Mouse (Mus musculus) embryonic facial prominence, embryonic 14.5 days (tissue): ENCODE results near the gene Ywhah. TPM values are rescaled to one million over a fixed set of nuclear protein-coding genes. Genes with fewer than 3 reads are reported as not detected.
A peak's percentile ranks its signal among the peaks of the same experiment; 100 is the strongest.

Experiments
- ATAC-seq: fragments of 200-750 bp; cut with Nextera tagmentation; 2 replicates; pipeline ENCODE4 v1.8.0; 2017; ENCODE audit warnings: low read depth, moderate number of reproducible peaks, moderate TSS enrichment
- DNase-seq: peaks from one replicate; pipeline ENCODE4 v3.0.0-alpha.2; 2015; ENCODE audit warnings: low spot score
- H3K27ac ChIP-seq: fragments of 300-500 bp; sonication (generic); replicated peaks from 2 replicates; pipeline ENCODE4 v1.5.1; 2014; ENCODE audit warnings: low read depth, mild to moderate bottlenecking, low read length, moderate library complexity
- H3K27me3 ChIP-seq: fragments of 300-500 bp; sonication (generic); replicated peaks from 2 replicates; pipeline ENCODE4 v1.6.1; 2014; ENCODE audit warnings: low read length; ENCODE audit not compliant: control insufficient read depth, insufficient read depth
- H3K36me3 ChIP-seq: fragments of 300-500 bp; sonication (generic); 2 replicates; pipeline ENCODE4 v1.6.1; 2014; ENCODE audit warnings: low read length, mixed read lengths; ENCODE audit not compliant: control insufficient read depth, insufficient read depth
- H3K4me1 ChIP-seq: fragments of 300-500 bp; sonication (generic); 2 replicates; pipeline ENCODE4 v1.6.1; 2014; ENCODE audit warnings: antibody characterized with exemption, low read length; ENCODE audit not compliant: control insufficient read depth, insufficient read depth
- H3K4me2 ChIP-seq: fragments of 300-500 bp; sonication (generic); 2 replicates; pipeline ENCODE4 v1.6.1; 2014; ENCODE audit warnings: low read depth, mild to moderate bottlenecking, low read length, moderate library complexity, mixed read lengths
- H3K4me3 ChIP-seq: fragments of 300-500 bp; sonication (generic); 2 replicates; pipeline ENCODE4 v1.5.1; 2014; ENCODE audit warnings: low read depth, mild to moderate bottlenecking, low read length
- H3K9ac ChIP-seq: fragments of 300-500 bp; sonication (generic); 2 replicates; pipeline ENCODE4 v1.6.1; 2014; ENCODE audit warnings: low read depth, mild to moderate bottlenecking, low read length, moderate library complexity, mixed read lengths
- H3K9me3 ChIP-seq: fragments of 300-500 bp; sonication (generic); 2 replicates; pipeline ENCODE4 v1.6.1; 2016; ENCODE audit warnings: low read length; ENCODE audit not compliant: control insufficient read depth
- WGBS: fragments of 180-500 bp; shearing (Covaris S2); extraction: QIAGEN DNeasy Blood & Tissue Kit; methylation state at CpG from one replicate; pipeline ENCODE4 v1.1.7; 2014; 5-methylcytosine and 5-hydroxymethylcytosine counted together
- polyA plus RNA-seq: library from polyadenylated mRNA; unstranded; fragments of >200 nt; fragmentation: Nextera tagmentation; extraction: Ambion mirVana; gene quantifications from 2 replicates; pipeline ENCODE4 v1.2.1, GENCODE M21; 2014

Gene Ywhah
- 395 and 410 TPM in 2 replicates for polyA plus RNA-seq

- H3K9me3 ChIP-seq: no peaks in the 10 kb centered on the region
- H3K27me3 ChIP-seq: no peaks in the 10 kb centered on the region
- H3K4me2 ChIP-seq: peak within 1 kb of the TSS; percentile 76
- H3K27ac ChIP-seq: peak within 1 kb of the TSS; percentile 100
- ATAC-seq (peak; percentile 97), DNase-seq (peak; percentile 98)
- peak within 1 kb of the TSS; percentile 97 for H3K9ac ChIP-seq
- H3K4me3 ChIP-seq: peak within 1 kb of the TSS; percentile 90
- peaks cover 24% of the 10 kb centered on the region for H3K36me3 ChIP-seq
- under 1% methylated on average over 15 of the region's 121 CpGs for WGBS
- H3K4me1 ChIP-seq: peaks cover 17% of the 10 kb centered on the region
These were observed at the start of gene Ywhah for GRCm38 (mm10) chr5:33018561-33019425. Ywhah (plus strand) TSS chr5:33018816.

DNA sequence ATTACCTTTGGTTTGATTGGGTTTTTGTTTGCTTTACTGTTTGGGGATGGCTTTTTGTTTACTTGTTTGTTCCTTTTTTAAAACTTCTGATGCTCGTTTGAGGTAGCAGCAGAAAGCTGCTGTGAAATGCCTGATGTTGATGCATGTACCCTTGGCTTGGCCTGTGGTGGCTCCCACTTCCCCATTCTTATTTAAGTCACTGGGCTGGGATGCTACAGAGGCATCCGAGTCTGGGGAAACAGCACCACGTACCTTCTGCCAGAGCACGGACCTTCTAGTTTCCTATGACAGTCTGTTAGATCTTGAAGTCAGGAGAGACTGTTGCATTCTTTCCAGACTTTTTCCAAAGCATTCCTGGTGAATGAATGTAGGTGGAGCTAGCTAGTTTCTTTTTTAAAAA is 42.1 kb upstream of the Ywhah start:
- peaks cover 54% of the 10 kb centered on the region for H3K36me3 ChIP-seq
- WGBS: 77% methylated on average over 4 of the region's 4 CpGs

DNA sequence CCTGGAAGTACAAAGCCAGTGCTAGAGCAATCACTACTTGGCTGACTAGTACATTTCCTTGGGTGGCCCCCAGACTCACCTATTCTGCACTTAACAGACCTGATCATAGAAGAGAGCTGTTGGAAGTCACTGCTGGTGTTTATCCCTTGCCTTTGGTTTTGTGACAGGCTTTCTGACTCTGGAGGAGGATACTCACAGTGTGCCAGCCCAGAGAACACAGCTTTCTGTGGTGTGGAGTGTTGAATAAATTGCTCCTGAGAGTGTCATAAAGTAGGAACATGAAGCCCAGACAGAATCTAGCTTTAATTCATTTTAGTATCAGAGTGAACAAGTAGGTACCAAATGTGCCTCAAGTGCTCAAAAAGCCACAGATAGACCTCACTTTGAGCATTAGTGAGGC is 41.4 kb upstream of the Ywhah start:
- Histone ChIP-seq H3K36me3 (peaks cover 58% of the 10 kb centered on the region), H3K9ac (no peak overlapping the region)

More for the DNA sequence above, 42.1 kb upstream of the Ywhah start:
- DNase-seq: no peak
- H3K9me3 ChIP-seq: no peaks in the 10 kb centered on the region
- no peaks in the 10 kb centered on the region for H3K4me1 ChIP-seq
- no peak overlapping the region for H3K9ac ChIP-seq
- no peak overlapping the region for H3K4me3 ChIP-seq
- no peaks in the 10 kb centered on the region for H3K27me3 ChIP-seq
- no peak overlapping the region for H3K4me2 ChIP-seq
- no peak for ATAC-seq
- no peak overlapping the region for H3K27ac ChIP-seq

DNA sequence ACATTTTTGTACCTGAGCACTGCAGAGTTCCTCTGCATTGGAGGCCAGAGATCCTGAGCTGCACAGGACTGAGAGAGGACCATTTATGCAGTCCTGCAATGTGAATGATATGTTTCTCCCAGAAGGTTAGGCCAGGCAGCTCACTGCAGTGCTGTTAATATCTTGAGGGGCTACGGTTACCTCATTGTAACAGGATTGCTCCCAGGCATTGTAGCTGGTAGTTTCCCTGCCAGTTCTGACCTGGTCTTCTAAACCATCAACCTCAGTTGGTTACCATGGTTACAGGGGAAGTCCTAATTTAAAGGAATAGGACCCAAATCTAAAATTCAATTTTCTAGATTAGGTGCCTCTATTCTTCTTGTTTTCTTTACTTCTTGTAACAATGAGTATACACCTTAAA is 33.2 kb upstream of the Ywhah start:
- H3K9me3 ChIP-seq: no peaks in the 10 kb centered on the region
- no peak overlapping the region for H3K4me2 ChIP-seq
- ATAC-seq: no peak
- H3K4me1 ChIP-seq: no peaks in the 10 kb centered on the region
- H3K9ac ChIP-seq: no peak overlapping the region
- WGBS: 67% methylated on average over 1 of the region's 1 CpGs
- H3K27me3 ChIP-seq: no peaks in the 10 kb centered on the region
- no peak overlapping the region for H3K27ac ChIP-seq
- no peak overlapping the region for H3K4me3 ChIP-seq
- H3K36me3 ChIP-seq: peaks cover 73% of the 10 kb centered on the region
- DNase-seq: no peak

More for the DNA sequence above, 41.4 kb upstream of the Ywhah start:
- H3K27me3 ChIP-seq: no peaks in the 10 kb centered on the region
- ATAC-seq (no peak), DNase-seq (no peak)
- no peaks in the 10 kb centered on the region for H3K4me1 ChIP-seq
- H3K27ac ChIP-seq: no peak overlapping the region
- H3K4me2 ChIP-seq: no peak overlapping the region
- no peak overlapping the region for H3K4me3 ChIP-seq
- H3K9me3 ChIP-seq: no peaks in the 10 kb centered on the region

DNA sequence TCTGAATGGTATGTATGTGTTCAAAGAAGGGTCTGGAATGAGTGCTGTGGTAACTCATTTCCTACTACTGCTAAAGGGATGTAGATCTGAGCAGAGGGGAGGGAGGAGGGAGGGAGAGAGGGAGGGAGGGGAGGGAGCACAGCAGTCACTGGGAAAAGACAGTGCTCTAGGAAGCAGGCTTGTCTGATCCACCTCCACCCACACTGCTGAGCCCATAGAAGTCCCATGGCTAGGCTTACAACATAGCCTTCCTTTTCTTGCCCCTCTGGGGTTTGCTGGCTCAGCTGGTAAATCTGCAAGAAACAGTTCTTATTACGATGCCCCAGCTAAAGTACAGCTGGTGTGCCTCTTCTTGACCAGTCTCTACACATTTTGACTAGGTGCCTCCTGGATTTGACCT is 30.7 kb upstream of the Ywhah start:
- no peak overlapping the region for H3K4me2 ChIP-seq
- no peak overlapping the region for H3K4me3 ChIP-seq
- no peaks in the 10 kb centered on the region for H3K9me3 ChIP-seq
- H3K27me3 ChIP-seq: no peaks in the 10 kb centered on the region
- H3K27ac ChIP-seq: no peak overlapping the region
- H3K36me3 ChIP-seq: peaks cover 56% of the 10 kb centered on the region
- no peak overlapping the region for H3K9ac ChIP-seq
- ATAC-seq: peak; percentile 66; the same call in 1 of the 2 replicates
- DNase-seq: no peak
- H3K4me1 ChIP-seq: no peaks in the 10 kb centered on the region
- WGBS: 73% methylated on average over 1 of the region's 1 CpGs

DNA sequence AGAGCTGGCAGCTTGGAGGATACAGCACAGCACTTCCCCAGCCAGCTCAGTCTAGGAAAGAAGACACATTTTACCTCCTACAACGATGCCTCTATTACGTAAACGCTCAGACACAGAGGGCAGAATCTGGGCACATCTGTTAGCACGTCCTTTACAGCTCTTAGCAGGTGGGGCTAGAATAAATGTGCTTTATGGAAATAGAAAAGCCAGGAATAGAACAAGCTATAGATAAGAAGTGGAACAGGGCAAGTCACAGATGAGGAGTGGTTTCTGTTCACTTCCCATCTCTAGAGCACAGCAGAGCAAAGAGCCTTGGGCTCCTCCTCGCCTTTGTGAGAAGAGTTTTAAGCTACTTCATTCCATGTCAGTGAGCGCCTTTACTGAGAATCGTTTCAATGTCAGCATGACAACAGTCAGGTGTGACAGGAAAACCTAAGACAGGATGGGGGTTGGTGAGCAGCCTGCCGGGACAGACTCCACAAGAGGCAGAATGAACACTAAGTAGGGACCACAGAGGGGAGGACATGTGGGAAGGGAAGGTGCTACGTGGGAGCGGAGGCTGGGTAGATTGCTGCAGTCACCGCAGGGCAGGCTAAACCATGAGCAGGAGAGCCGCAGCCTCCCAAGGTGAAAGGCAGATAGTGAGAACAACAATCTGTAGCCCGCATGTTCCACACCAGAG is 28.5 kb upstream of the Ywhah start:
- Histone ChIP-seq H3K27ac (no peak overlapping the region), H3K36me3 (peaks cover 35% of the 10 kb centered on the region)
- WGBS: 78% methylated on average over 12 of the region's 13 CpGs

GRCm38 (mm10) chr5:32991152-32991551 is 27.5 kb upstream of the Ywhah start:
- H3K27me3 ChIP-seq: no peaks in the 10 kb centered on the region
- H3K4me2 ChIP-seq: no peak overlapping the region
- no peak overlapping the region for H3K9ac ChIP-seq
- ATAC-seq: peak; percentile 28; the same call in 1 of the 2 replicates
- no peaks in the 10 kb centered on the region for H3K9me3 ChIP-seq
- WGBS: 67% methylated on average over 8 of the region's 8 CpGs
- no peak overlapping the region for H3K4me3 ChIP-seq
- H3K36me3 ChIP-seq: peaks cover 25% of the 10 kb centered on the region
- H3K4me1 ChIP-seq: peaks cover 9% of the 10 kb centered on the region; the same call in 1 of the 2 replicates
- peak; percentile 55 for DNase-seq
- H3K27ac ChIP-seq: no peak overlapping the region

More for the DNA sequence above, 28.5 kb upstream of the Ywhah start:
- DNase-seq (no peak), ATAC-seq (no peak)
- Histone ChIP-seq H3K9me3 (no peaks in the 10 kb centered on the region), H3K9ac (no peak overlapping the region), H3K4me1 (peaks cover 9% of the 10 kb centered on the region; the same call in 1 of the 2 replicates), H3K27me3 (no peaks in the 10 kb centered on the region), H3K4me2 (no peak overlapping the region), H3K4me3 (no peak overlapping the region)

GRCm38 (mm10) chr5:32994471-32994870 is 24.1 kb upstream of the Ywhah start:
- no peak overlapping the region for H3K4me2 ChIP-seq
- no peak overlapping the region for H3K9ac ChIP-seq
- DNase-seq (peak; percentile 65), ATAC-seq (0 out of 2 replicates have a peak, but pooled peaks have one; percentile 32)
- H3K36me3 ChIP-seq: no peaks in the 10 kb centered on the region
- H3K4me3 ChIP-seq: no peak overlapping the region
- peaks cover 9% of the 10 kb centered on the region; the same call in 1 of the 2 replicates for H3K4me1 ChIP-seq
- H3K9me3 ChIP-seq: no peaks in the 10 kb centered on the region
- 35% methylated on average over 2 of the region's 2 CpGs for WGBS
- peak overlapping the region; percentile 58 for H3K27ac ChIP-seq
- no peaks in the 10 kb centered on the region for H3K27me3 ChIP-seq
